Mouse (Mus musculus) heart, postnatal 36 days (tissue): ENCODE measurements around the gene Zxdb. TPM values are rescaled to one million over a fixed set of nuclear protein-coding genes. Genes with fewer than 3 reads are reported as not detected.
"Not testable (repeated sequence)": the region's sequence is repeated elsewhere in the genome, so short reads cannot be mapped to it uniquely, and the experiment has no call there.

ENCODE experiments used
- DNase-seq, 2 experiments: peaks; one replicate each; pipeline ENCODE4 v3.0.0; 2021 to 2022
- intact Hi-C: fragments of 180-260 bp; cut with DNase I; formaldehyde crosslinking; loops from one replicate; pipeline ENCODE4 v1.15.1; 2025
- total RNA-seq, 2 experiments: library from RNA; stranded (reverse); gene quantifications; 2 replicates each; pipeline ENCODE4 v1.2.3; 2021

Gene Zxdb
- total RNA-seq = 1 to 10 TPM; 4.5 to 5.9 TPM

GRCm38 (mm10) chrX:94724192-94724971 lies at the start of gene Zxdb:
Zxdb (plus strand) TSS chrX:94724569.
- DNase-seq, intact Hi-C loops: not testable (repeated sequence)

GRCm38 (mm10) chrX:94674977-94675376 lies 49.4 kb upstream of the Zxdb start:
- peak in 1 of 2 experiments; percentile 44 for DNase-seq
- intact Hi-C loops = loop anchor here (10.0 kb wide), 1 partner anchor 340 kb away; no protein-coding TSS in a partner anchor

- intact Hi-C loops, DNase-seq: not testable (repeated sequence)
Observed at GRCm38 (mm10) chrX:94681581-94681980, 42.8 kb upstream of the Zxdb start.

- DNase-seq, intact Hi-C loops: not testable (repeated sequence)
Observed at GRCm38 (mm10) chrX:94689593-94689992, 34.8 kb upstream of the Zxdb start.

GRCm38 (mm10) chrX:94706676-94707075 lies 17.7 kb upstream of the Zxdb start:
- intact Hi-C loops, DNase-seq: not testable (repeated sequence)

GRCm38 (mm10) chrX:94709752-94710151 lies 14.6 kb upstream of the Zxdb start:
- intact Hi-C loops, DNase-seq: not testable (repeated sequence)

GRCm38 (mm10) chrX:94724972-94725569 lies 702 bp downstream of the Zxdb start:
- intact Hi-C loops = not testable (repeated sequence)

GRCm38 (mm10) chrX:94725627-94726083 lies 1.3 kb downstream of the Zxdb start:
- DNase-seq, intact Hi-C loops: not testable (repeated sequence)

More at GRCm38 (mm10) chrX:94724972-94725569, 702 bp downstream of the Zxdb start:
- peak; percentile 1 to 17 for DNase-seq

GRCm38 (mm10) chrX:94731596-94731995 lies 7.2 kb downstream of the Zxdb start:
- no peak for DNase-seq
- intact Hi-C loops = no loop called here

GRCm38 (mm10) chrX:94753733-94754132 lies 29.4 kb downstream of the Zxdb start:
- DNase-seq = no peak
- intact Hi-C loops = no loop called here

GRCm38 (mm10) chrX:94759959-94760358 lies 35.6 kb downstream of the Zxdb start:
- intact Hi-C loops = no loop called here
- no peak for DNase-seq

- intact Hi-C loops = no loop called here
- DNase-seq = no peak
Observed at GRCm38 (mm10) chrX:94773876-94774275, 49.5 kb downstream of the Zxdb start.

Other genes with a start within 250 kb of the Zxdb start
- gene Maged1, start 182.4 kb upstream of the Zxdb start, total RNA-seq = 10 to 100 TPM; 91.1 to 98.4 TPM
- under 1 TPM; 0.65 to 0.75 TPM for gene Gspt2, start 88.5 kb upstream of the Zxdb start, total RNA-seq